Mouse (Mus musculus) heart, adult 2 months (tissue): ENCODE measurements around the gene A2ml1.

Source experiments
- CTCF ChIP-seq: fragments of 200-600 bp; IDR thresholded peaks from 2 replicates; pipeline ENCODE4 v1.8.1; 2022; ENCODE audit warnings: antibody characterized with exemption, mild to moderate bottlenecking, moderate library complexity
- POLR2A ChIP-seq: fragments of 200-500 bp; IDR thresholded peaks from 2 replicates; pipeline ENCODE4 v1.6.1; 2011; ENCODE audit warnings: mild to moderate bottlenecking, low read depth, low read length, control low read depth; ENCODE audit not compliant: insufficient read depth

DNA sequence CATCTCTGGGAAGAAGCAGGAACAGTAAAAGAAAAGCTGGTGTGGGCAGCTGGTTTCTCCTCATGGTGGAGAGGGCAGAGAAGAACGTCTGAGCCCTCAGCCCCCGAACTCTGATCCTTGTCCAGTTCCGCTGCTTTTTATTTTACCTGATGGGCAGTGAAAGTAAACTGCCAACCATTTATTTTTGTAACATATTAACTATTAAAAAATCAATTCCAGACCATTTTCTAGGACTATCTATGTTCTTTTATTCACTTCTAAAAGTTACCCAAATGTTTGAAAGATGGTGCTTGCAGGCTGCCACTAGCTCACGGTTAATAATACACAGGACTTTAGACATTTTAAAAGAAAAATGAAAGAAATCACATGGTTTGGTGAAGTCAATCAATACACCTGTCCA, 54.8 kb downstream of the A2ml1 start, which contains the start of gene Pzp:
- no peak for TF ChIP-seq POLR2A
- no peak for TF ChIP-seq CTCF
